Mouse (Mus musculus) myocyte (in vitro differentiated cells): ENCODE results near the gene Rfx3.

Source experiments
- CEBPB ChIP-seq: IDR thresholded peaks from 2 replicates; pipeline ENCODE4 v1.6.1; 2011; ENCODE audit warnings: mild to moderate bottlenecking, moderate library complexity; ENCODE audit not compliant: poor library complexity, insufficient read depth, severe bottlenecking
- MAX ChIP-seq: IDR thresholded peaks from one replicate; pipeline ENCODE4 v1.6.1; 2011; ENCODE audit warnings: low read depth, mild to moderate bottlenecking, control low read depth
- MYOD1 ChIP-seq, 3 experiments: IDR thresholded peaks; one replicate each; pipeline ENCODE4 v1.6.1; 2011; ENCODE audit warnings: control low read depth in 2 of 3, low read depth in 2 of 3, mild to moderate bottlenecking in 2 of 3, moderate library complexity in 1 of 3; ENCODE audit not compliant: insufficient read length in 2 of 3, control insufficient read depth in 1 of 3
- POLR2A ChIP-seq: IDR thresholded peaks from one replicate; pipeline ENCODE4 v1.6.1; 2011; ENCODE audit warnings: low read depth, mild to moderate bottlenecking, control low read depth, moderate library complexity; ENCODE audit not compliant: insufficient read length
- POLR2AphosphoS2 ChIP-seq: IDR thresholded peaks from one replicate; pipeline ENCODE4 v1.6.1; 2011; ENCODE audit warnings: low read depth, control low read depth; ENCODE audit not compliant: insufficient read length
- REST ChIP-seq: IDR thresholded peaks from one replicate; pipeline ENCODE4 v1.6.1; 2011; ENCODE audit warnings: mild to moderate bottlenecking, control low read depth, moderate library complexity; ENCODE audit not compliant: insufficient read depth, insufficient read length
- TCF12 ChIP-seq: IDR thresholded peaks from one replicate; pipeline ENCODE4 v1.6.1; 2011; ENCODE audit warnings: mild to moderate bottlenecking, control low read depth; ENCODE audit not compliant: poor library complexity, insufficient read depth, severe bottlenecking
- USF1 ChIP-seq: IDR thresholded peaks from one replicate; pipeline ENCODE4 v1.6.1; 2011; ENCODE audit warnings: low read depth, mild to moderate bottlenecking, control low read depth, moderate library complexity

- no peak for TF ChIP-seq POLR2A
- no peak for TF ChIP-seq MYOD1 (IDR thresholded peaks at IDR 0.05; ENCODE audit: control insufficient read depth in 1 of 3, insufficient read length in 2 of 3, low read depth in 2 of 3)
- no peak for TF ChIP-seq USF1
- TF ChIP-seq TCF12 = no peak
- no peak for TF ChIP-seq CEBPB
- no peak for TF ChIP-seq POLR2AphosphoS2
- no peak for TF ChIP-seq MAX
- TF ChIP-seq REST = no peak
Measured at GRCm38 (mm10) chr19:27817661-27818060, 193.3 kb downstream of the Rfx3 start.
